Mouse (Mus musculus): ENCODE data around the gene Mvp.

Mvp gene

DNA sequence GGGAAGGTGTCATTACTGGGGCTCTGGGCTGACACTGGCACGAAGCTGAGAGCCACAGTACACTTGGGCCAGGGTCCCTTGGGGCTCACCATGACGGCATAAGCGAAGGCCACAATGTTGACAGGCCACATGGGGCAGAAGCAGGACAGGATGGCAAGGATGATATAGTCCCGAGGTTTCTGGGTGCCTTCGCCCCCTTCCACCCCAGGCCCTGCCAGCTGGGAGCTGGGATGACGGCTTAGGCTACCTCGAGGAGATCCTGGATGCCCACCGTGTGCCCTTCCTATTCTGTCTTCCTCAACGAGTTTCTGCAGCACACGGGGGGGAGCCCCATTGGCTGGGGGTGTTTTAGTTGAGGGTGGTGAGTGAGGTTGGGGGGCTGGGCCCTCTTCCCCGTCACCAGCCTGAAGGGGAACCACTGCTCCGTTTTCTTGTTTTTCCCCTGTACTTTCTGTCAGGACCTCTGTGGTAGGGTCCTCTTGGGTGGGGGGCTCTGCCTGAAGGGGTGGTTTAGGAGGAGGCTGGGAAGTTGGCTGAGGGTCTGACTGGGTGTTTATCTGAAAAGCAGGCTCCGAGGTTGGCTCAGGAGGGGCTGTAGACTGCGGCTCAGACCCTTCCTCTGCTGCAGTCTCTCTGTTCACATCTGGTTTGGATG lies 5.0 kb upstream of the Mvp start:
- DNase-seq (ENCODE audit: low spot score): no peak

DNA sequence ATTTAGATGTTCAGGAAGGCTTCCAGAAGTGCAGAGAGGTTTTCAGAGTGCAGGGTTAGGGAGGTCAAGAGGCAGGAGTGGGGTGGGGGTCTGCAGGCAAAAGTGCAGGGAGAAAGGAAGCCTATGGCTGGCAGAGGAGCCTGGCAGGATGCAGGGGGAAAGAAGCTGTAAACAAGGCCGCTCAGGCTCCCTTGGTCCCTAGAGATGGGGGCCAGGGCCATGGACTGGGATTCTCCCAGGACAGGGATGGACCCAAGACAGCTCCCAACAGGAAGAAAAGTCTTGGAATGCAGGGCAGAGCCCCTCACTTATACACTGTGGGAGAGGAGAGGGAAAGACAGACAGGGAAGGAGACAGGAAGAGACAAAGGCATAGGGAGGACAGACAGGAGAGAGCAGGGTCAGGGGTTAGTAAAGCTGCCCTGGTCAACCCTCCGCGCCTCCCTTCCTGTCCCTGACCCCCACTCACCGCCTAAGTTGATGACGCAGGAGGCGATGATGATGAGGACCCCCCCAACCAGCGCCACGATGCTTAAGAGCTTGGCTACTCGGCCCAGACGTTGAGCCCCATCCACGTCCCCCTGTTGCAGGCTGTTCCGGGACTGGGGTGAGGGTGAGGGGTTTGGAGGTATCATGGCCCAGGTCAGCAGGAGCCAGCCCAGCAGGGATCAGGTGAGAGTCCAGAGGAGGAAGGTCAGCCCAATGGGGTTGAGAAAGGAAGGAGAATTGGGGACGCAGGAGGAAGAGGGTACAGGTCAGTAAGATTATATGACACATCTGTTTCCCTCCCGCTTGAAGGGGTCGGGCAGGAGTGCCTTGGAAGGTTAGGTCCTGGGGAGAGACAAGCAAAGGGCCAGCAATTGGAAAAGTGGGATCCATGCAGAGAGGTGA lies 4.2 kb upstream of the Mvp start:
- DNase-seq (ENCODE audit: low spot score): no peak

DNA sequence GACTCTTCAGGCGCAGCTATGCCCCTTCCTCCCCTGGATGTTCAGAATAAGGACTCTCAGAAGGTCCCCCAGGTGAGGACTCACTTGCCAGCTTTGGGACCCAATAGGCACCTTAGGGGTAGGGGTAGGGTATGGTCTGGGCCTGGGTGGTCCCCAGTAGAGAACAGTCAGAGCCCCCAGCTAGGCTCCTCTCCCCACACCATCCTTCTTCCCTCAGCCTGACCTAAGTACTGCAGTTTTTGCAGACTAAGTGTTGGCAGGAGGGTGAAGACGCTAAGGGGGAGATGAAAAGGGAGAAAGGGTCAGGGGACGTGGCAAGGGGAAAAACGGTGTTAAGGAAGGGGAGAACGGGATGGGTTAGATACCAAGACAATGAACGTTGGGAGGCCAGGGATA lies 3.5 kb upstream of the Mvp start:
- DNase-seq (ENCODE audit: low spot score): no peak

DNA sequence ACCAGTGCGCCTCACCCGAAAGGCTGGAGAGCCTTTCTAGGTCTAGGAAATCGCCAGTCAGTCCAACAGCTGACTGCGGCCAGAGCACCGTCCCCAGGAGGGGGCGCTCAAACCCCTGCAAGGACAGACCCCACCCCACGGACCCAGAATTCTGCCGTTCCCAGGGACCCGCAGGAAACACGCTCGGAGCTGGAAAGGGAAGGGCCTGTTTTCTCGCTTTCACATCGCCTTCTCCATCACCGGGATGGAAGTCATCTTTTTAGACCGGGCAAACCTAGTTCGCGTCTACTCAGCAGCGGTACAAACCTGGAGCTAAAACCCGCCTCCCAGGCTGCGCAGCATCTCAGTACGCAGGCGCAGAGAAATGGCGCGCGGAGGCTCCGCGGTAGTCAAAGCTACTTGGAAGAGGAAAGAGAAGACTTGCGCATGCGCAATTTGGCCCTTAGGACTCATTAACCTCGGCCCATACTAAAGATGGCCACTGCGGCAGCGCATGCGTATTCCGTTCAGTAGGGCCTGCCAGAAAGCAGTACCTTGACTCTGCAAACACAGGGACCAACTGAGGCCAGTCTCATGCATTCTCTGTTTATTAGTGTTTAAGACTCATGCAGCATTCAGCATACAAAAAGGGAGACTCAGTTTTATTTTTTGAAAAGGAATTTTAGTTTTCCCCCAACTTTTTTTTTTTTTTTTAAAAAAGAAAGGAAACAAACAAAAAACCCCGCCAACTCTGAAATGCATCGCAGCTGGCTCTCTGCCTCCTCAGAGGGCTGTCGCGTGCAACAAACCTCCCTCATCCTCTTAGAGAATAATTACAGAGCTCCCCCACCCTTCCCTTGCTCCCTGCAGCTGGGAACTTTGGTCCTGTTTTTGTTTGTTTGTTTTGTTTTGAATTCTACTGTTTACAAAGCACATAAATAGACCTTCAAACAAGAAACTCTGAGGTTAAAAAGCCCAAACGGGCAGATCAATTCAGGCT lies 2.8 kb upstream of the Mvp start, which contains the start of gene Pagr1a:
Gene Pagr1a (minus strand): TSS at position 382 of the 979 bp plus-strand sequence.
- peak; percentile 98 for DNase-seq (ENCODE audit: low spot score)

DNA sequence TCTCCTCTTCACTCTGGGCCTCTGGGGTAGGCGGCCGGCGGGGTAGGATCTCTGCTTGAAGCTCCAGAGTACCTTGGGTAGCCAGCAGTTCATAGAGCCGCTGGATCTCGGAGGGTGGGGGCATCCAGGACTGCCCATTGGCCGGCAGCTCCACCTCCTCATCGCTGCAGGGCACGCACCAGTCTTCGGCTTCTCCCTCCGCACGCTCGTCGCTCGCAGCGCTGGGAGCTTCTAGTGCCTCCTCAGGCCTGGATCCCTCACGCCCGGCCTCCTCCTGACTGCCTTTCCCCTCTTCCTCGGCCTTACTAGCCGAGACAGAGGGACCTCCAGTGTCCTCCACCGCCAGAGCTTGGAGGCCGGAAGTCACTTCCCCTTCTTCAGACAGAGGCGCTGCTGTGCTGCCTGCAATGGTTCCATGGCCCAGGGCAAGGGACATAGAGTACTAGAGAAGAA lies 2.1 kb upstream of the Mvp start:
- no peak for DNase-seq (ENCODE audit: low spot score)

DNA sequence TGATC lies 1.9 kb upstream of the Mvp start, which contains the start of gene Pagr1b:
Gene Pagr1b (minus strand): TSS at position 4 of the 5 bp plus-strand sequence.
- DNase-seq (ENCODE audit: low spot score): no peak

DNA sequence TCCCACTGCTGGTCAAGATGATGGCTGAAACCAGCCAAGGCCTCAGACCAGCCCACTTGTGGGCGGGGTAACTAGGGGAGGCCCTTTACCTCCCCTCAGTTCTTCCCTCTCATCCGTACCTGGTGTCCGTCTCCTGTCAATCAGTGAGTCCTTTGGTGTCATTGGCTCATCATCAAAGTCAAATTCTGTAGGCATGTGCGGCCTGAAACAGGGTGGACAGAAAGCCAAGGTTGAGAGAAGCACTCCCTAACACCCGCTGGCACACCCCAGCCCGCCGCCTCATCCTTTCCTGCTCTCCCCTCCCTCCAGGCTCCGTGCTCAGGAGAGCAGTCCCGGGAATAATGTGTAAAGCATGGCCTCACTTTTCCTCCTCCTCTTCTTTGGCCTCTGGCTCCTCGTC lies 1.7 kb upstream of the Mvp start:
- peak; percentile 49 for DNase-seq (ENCODE audit: low spot score)

DNA sequence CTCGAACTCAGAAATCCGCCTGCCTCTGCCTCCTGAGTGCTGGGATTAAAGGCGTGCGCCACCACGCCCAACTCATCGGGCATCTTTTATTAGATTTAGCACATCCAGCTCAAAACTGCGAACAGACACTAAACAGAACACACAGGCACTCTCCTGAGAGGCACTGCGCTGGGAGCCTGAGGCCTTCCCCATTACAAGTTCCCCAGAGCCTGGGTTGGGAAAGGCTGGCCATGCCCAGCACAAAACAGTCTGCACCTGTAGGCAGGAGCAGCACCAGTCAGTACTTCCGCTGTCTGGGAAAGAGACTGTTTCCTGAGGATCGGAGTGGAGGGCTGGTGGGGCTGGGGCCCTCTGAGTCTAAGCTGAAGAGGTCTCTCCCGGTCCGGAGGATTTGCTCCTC lies 572 bp upstream of the Mvp start:
- DNase-seq (ENCODE audit: low spot score): no peak

DNA sequence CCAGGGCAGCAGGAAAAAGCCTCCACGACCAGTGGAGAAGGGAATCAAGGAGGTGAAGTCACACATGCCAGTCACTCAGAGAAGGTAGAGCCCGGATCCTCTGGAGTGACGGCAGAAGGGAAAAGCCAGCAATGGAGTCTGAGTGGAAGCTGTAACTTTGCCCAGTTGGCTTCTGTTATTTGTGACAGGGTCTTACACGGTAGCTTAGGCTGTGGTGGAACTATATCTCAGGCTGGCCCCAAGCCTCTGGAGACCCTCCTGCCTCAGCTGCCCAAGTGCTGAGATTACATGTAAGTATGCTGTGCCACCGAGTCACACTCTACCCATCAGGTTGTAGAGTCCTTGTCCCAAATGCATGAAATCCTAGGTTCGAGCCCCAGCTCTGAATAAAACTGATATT lies 1.0 kb downstream of the Mvp start:
- DNase-seq (ENCODE audit: low spot score): no peak

DNA sequence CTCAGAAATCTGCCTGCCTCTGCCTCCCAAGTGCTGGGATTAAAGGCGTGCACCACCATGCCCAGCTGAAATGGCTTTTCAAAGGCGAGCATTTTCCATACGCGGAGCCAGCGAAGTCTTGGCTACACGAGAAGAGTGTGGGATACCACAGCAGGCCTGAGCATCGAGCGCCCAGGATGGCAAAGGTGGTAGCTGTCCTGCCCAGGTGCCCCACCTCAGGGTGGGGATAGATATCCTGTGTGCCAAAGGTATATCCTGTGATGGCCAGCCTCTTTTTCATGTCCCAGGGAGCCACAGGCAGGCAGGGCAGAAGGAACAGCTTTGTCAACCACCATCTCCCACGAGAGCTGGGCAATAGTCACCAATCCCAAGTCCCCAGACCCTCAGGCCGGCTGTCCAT lies 1.6 kb downstream of the Mvp start:
- DNase-seq (ENCODE audit: low spot score): no peak

DNA sequence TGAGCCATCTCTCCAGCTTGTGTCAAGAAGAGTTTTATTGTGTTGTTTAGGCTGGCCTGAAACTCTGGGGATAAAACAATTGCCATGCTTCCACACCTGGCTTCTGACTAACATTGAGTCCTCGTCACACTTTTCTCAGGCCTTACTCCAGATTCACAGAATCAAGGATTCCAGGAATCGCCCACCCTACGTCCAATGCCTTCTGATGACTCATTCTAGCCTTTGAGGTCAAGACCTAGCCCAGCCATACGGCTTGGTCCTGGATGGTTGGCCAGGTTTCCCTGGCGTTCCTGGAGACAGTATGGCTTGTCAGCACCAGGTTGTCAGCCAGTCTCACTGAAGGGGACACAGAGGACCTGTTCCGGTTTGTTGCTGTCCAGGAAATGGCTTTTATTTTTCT lies 2.0 kb downstream of the Mvp start:
- no peak for DNase-seq (ENCODE audit: low spot score)

DNA sequence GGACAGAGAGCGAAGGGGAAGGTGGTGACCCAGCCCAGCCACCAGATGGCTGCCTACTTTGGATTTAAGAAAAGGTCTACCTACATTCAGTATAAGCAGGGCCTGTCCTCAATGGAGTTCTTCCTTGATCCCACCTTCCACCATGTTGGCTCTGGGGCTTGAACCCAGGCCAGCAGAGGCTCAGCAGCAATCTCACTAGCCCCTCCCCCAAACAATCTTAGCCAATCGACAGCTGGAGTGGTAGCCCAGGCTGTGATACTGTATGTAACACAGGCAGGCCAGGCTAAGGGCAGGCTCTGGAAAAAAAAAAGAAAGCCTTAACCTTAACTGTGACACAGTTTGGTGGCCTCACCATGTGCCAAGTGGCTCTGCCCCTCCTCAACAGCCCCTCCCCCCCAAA lies 2.7 kb downstream of the Mvp start:
- DNase-seq (ENCODE audit: low spot score): no peak

DNA sequence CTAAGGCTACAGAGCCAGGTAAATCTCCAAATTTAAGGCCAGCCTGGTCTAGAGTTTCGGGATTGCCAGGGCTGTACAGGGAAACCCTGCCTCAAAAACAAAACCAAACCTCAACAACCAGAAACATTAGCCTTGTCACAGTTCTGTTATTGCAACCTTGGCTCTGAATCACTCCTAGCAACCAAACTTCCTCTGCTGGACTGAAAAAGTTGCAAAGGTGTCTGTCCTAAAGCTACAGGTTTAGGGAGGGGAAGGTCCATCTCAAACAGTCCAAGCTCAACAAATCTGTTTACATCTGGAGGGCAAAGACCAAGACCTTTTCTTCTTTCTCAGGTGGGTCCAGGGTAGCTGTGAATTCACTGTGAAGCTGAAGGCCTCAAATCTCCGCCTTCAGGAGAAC lies 3.4 kb downstream of the Mvp start:
- DNase-seq (ENCODE audit: low spot score): no peak

DNA sequence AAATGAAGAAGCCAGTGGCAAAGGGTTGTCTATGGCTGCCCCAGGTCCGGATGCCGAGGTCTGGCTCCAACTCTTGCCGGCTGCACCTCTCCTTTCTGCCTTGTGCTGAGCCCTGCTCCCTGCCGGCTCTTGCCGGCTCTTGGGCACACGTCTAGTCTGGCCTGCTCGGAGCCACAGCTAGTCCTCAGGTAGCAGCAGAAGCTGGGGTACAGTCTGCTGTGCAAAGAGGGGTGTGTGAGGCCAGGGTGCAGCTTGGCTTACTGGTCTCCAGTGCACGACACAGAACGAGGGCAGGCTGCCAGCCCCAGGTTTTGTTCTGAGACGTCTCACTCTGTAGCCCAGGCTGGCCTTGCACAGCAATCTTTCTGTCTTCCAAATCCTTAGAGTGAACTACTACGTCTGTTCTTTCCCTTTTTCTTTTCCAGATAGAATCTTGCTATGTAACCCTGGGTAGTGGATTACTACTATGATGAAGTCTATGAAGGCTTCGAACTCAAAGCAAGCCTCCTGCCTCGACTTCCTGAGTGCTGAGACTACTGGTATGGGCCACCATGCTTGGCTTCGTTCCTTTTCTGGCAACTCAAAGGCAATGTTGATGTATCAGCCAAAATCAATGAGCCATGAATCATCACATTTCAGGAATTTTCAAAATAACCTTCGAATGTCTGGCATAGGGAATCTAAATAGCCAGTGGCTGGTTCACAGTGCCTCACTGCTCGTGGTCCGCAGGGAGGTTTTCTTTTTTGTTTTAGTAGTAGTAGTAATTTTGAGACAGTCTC lies 4.9 kb downstream of the Mvp start:
- no peak for DNase-seq (ENCODE audit: low spot score)

DNA sequence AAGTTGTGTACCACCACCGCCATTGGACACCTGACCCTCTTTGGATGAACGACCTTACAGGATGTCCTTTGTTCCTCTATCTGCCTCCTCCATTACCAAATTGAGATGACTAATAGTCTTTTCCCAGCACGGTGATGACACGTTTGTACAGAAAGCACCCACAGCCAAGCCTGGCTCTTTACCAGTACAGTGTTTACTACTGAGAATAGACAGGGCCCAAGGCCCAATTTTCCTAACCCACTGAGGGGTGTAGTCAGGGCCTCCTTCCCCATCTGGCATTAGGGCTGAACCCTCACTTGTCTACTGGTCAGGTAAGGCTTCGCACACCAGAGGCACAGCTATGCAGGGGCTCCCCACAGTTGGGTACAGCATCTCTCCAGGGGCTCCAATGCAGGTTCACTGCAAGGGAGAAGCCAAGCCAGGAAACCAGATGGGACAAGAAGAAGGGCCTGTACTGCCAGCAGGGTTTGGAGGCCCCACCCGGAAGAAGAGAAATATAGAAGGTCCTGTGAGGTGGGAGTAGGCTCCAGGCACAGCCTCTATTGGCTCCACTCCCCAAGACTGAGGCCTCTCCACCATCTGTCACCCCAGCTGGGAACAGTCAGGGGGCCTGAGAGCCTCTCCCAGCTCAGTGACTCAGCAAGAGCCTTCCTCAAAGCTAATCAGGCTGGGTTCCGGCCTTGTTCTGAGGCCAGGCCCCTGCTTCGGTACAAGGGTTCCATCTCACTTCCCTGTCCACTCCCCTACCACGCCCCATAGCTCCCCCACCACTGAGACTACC lies 6.0 kb downstream of the Mvp start:
- peak; percentile 77 for DNase-seq (ENCODE audit: low spot score)

DNA sequence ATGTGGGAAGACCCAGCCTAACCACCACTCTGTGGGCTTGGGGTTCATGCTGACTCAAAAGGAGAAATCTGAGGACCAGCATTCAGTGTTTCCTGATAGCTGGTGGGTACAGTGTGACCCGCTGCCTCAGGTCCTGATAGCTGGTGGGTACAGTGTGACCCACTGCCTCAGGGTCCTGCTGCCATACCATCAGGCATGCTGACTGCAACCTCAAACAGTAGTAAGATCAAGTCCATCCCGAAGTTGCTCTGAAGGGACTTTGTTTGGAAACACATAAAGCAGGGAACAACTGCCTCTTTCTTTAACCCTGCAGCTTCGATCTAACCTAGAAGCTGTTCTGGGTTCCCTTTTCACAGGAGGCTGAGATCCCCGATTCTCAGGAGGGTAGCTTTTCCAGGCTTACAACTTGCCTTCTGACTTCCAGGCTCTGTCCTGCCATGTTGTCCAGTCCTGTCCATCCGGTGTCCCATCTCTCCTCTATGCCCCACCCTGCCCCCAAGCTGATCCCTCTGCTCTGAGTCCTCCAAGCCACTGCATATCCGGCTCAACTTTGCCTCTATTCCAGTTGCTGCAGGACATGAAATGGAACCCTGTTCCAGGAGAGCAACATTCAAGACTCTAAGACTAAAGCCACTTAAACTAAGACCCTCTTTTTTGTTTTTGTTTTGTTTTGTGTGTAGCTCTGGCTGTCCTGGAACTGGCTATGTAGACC lies 7.0 kb downstream of the Mvp start:
- DNase-seq (ENCODE audit: low spot score): no peak

DNA sequence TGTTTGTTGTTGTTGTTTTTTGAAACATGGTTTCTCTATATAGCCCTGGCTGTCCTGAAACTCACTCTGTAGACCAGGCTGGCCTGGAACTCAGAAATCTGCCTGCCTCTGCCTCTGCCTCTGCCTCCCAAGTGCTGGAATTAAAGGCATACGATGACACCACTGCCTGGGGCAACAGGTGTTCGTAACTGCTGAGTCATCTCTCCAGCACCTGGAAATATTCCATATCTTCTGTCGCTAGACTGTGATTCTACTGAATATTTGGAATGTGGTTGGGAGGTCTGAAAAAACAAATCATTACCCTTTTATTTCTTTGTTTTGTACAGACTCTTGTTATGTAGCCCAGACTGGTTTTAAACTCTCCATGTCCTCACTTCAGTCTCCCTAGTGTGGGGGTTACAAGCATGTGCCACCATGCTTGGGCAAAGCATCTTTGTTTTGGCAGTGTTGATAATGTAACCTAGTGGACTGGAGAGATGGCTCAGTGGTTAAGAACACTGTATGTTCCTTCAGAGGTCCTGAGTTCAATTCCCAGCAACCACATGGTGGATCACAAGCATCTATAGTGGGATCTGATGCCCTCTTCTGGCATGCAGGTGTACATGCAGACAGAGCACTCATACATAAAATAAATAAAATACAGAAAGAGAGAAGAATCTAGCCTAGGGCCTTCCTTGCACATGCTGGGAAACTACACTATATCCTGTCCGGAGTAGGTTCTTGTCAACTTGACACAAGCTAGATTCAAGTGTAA lies 10.1 kb downstream of the Mvp start:
- DNase-seq (ENCODE audit: low spot score): no peak

DNA sequence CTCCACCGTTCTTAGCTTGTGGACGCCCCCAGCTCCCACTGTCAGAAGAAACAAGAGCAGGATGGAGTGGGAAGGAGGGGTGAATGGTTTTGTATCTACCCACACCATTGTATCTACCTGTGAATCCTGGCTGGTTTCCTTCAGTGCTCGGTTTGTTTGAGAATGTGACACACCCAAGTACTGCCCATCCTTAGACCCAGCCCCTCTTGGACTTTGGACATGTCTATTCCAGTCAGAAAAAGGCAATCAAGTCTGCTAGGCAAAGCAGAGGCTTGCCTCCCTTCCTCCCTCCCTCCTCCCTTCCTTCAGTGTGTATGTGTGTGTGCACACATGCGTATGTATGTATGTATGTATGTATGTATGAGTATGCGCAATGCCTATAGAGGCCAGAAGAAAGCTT lies 10.8 kb downstream of the Mvp start:
- DNase-seq (ENCODE audit: low spot score): no peak

DNA sequence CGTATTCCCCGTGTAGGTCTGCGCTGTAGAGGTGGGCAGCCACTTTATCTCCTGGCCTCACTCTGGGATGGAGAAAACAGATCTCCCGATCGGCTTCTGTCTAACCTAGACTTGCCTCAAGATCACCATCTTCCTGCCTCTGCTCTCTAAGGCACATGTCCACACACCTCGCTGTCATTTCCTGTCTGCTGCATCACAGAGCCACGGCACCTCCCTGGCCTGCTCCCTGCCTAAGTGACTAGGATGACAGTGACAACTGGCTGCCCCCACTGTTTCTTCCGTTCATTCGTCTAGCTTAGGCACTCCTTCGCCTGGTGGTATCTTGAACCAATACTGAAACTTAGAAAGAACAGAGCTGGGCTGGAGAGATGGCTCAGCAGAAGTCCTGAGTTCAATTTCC lies 14.9 kb downstream of the Mvp start:
- no peak for DNase-seq (ENCODE audit: low spot score)

DNA sequence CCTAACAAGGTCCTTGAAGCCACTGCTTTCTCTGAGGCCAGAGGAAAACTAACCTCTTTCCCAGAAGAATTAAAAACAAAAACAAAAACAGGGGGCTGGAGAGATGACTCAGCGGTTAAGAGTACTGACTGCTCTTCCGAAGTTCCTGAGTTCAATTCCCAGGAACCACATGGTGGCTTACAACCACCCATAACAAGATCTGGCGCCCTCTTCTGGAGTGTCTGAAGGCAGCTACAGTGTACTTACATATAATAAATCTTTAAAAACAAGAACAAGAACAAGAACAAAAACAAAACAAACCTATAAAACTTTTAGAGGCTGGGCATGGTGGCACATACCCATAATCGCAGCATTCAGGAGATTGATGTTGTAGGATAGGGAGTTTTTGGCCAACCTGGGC lies 18.0 kb downstream of the Mvp start:
- DNase-seq (ENCODE audit: low spot score): no peak

Measured in lung, postnatal 25 days (tissue).